Mouse (Mus musculus): ENCODE data around the gene Dennd1a.

Dennd1a gene

GRCm38 (mm10) chr2:38064266-38064665, 222.9 kb downstream of the Dennd1a start:
- no peak for DNase-seq (ENCODE audit: extremely low spot score, low read depth, low spot score)

- no peak for DNase-seq (ENCODE audit: extremely low spot score, low read depth, low spot score)
Measured at GRCm38 (mm10) chr2:38062156-38062555, 225.0 kb downstream of the Dennd1a start.

GRCm38 (mm10) chr2:38061474-38061873, 225.7 kb downstream of the Dennd1a start:
- no peak for DNase-seq (ENCODE audit: extremely low spot score, low read depth, low spot score)

- no peak for DNase-seq (ENCODE audit: extremely low spot score, low read depth, low spot score)
Measured at GRCm38 (mm10) chr2:38052440-38052839, 234.8 kb downstream of the Dennd1a start.

- DNase-seq (ENCODE audit: extremely low spot score, low read depth, low spot score): no peak
Measured at GRCm38 (mm10) chr2:38051485-38052085, 235.6 kb downstream of the Dennd1a start.

GRCm38 (mm10) chr2:38048996-38049395, 238.2 kb downstream of the Dennd1a start:
- no peak for DNase-seq (ENCODE audit: extremely low spot score, low read depth, low spot score)

GRCm38 (mm10) chr2:38045286-38045685, 241.9 kb downstream of the Dennd1a start:
- no peak for DNase-seq (ENCODE audit: extremely low spot score, low read depth, low spot score)

GRCm38 (mm10) chr2:38040845-38041244, 246.3 kb downstream of the Dennd1a start:
- no peak for DNase-seq (ENCODE audit: extremely low spot score, low read depth, low spot score)

GRCm38 (mm10) chr2:38039621-38040020, 247.6 kb downstream of the Dennd1a start:
- DNase-seq (ENCODE audit: extremely low spot score, low read depth, low spot score): no peak

GRCm38 (mm10) chr2:38028317-38028716, 258.9 kb downstream of the Dennd1a start:
- no peak for DNase-seq (ENCODE audit: extremely low spot score, low read depth, low spot score)

GRCm38 (mm10) chr2:38025615-38026014, 261.6 kb downstream of the Dennd1a start:
- no peak for DNase-seq (ENCODE audit: extremely low spot score, low read depth, low spot score)

- no peak for DNase-seq (ENCODE audit: extremely low spot score, low read depth, low spot score)
Measured at GRCm38 (mm10) chr2:38023741-38024130, 263.5 kb downstream of the Dennd1a start.

GRCm38 (mm10) chr2:38023054-38023740, 264.0 kb downstream of the Dennd1a start:
- DNase-seq (ENCODE audit: extremely low spot score, low read depth, low spot score): no peak

GRCm38 (mm10) chr2:38021166-38021565, 266.0 kb downstream of the Dennd1a start:
- DNase-seq (ENCODE audit: extremely low spot score, low read depth, low spot score): no peak

GRCm38 (mm10) chr2:38014702-38015101, 272.5 kb downstream of the Dennd1a start:
- no peak for DNase-seq (ENCODE audit: extremely low spot score, low read depth, low spot score)

- DNase-seq (ENCODE audit: extremely low spot score, low read depth, low spot score): no peak
Measured at GRCm38 (mm10) chr2:38013839-38014365, 273.3 kb downstream of the Dennd1a start.

GRCm38 (mm10) chr2:38007238-38007637, 280.0 kb downstream of the Dennd1a start:
- DNase-seq (ENCODE audit: extremely low spot score, low read depth, low spot score): no peak

GRCm38 (mm10) chr2:38003183-38003680, 284.0 kb downstream of the Dennd1a start:
- no peak for DNase-seq (ENCODE audit: extremely low spot score, low read depth, low spot score)

- no peak for DNase-seq (ENCODE audit: extremely low spot score, low read depth, low spot score)
Measured at GRCm38 (mm10) chr2:38001004-38001403, 286.2 kb downstream of the Dennd1a start.

- DNase-seq (ENCODE audit: extremely low spot score, low read depth, low spot score): no peak
Measured at GRCm38 (mm10) chr2:37997966-37998365, 289.2 kb downstream of the Dennd1a start.

GRCm38 (mm10) chr2:37989091-37989490, 298.1 kb downstream of the Dennd1a start:
- DNase-seq (ENCODE audit: extremely low spot score, low read depth, low spot score): no peak

GRCm38 (mm10) chr2:37988301-37988700, 298.9 kb downstream of the Dennd1a start:
- no peak for DNase-seq (ENCODE audit: extremely low spot score, low read depth, low spot score)
